Mouse (Mus musculus): ENCODE measurements around the gene Zfp982. TPM values are rescaled to one million over a fixed set of nuclear protein-coding genes. Genes with fewer than 3 reads are reported as not detected.
"Not testable (repeated sequence)": the region's sequence is repeated elsewhere in the genome, so short reads cannot be mapped to it uniquely, and the experiment has no call there.

Gene Zfp982
- 1.4 and 1.8 TPM in 2 replicates for polyA plus RNA-seq (2012; rRNA removed)

- H3K4me3 ChIP-seq (ENCODE audit: insufficient read depth, low read length); H3K4me1 ChIP-seq (ENCODE audit: control insufficient read depth, insufficient read depth, low read length); H3K27ac ChIP-seq (ENCODE audit: insufficient read depth, low read length): not testable (repeated sequence)
These were observed at the start of gene Zfp982 for GRCm38 (mm10) chr4:147492117-147492516. Gene Zfp982, plus strand, starts transcription at chr4:147492417.

DNA sequence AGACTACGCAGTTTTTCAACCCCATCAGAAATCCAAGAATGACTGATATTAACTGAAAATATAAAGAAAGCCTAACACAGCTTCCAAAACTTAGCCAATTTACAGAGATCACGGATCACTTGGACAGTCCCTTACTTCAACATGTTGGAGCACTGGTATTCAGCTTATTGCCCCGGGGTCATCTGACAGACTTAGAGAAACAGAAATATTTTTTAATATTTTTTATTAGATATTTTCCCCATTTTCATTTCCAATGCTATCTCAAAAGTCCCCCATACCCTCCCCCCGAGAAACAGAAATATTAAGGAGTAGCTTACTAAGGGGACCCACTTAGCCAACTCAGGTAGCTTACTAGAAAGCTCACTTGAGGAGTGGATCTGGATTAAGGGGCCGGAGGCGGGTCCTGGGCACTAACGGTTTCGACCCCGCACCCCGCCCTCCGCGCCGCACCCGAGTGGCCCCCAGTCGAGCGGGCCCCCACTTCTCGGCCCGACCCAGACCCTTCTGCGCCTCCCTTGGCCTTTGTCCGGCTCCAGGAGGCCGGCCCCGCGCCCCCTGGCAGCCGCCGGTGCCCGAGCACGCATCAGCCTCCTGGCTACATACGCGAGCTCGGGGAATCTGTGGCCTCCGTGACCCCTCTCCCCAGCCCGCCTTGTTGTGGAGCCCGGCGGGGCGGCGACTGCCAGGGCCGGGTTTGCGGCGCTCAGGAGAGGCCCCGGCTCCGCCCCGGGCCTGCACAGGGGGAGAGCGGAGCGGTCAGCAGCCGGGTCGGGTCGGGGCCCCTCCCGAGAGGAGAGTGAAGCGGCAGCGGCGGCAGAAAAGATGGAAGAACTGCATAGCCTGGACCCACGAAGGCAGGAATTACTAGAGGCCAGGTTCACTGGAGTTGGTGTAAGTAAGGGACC lies 49.3 kb upstream of the Zfp982 start:
- not testable (repeated sequence) for H3K4me3 ChIP-seq (ENCODE audit: insufficient read depth, low read length); H3K4me1 ChIP-seq (ENCODE audit: control insufficient read depth, insufficient read depth, low read length); H3K27ac ChIP-seq (ENCODE audit: insufficient read depth, low read length)

- not testable (repeated sequence) for H3K27ac ChIP-seq (ENCODE audit: insufficient read depth, low read length); H3K4me1 ChIP-seq (ENCODE audit: control insufficient read depth, insufficient read depth, low read length); H3K4me3 ChIP-seq (ENCODE audit: insufficient read depth, low read length)
These were observed 48.7 kb upstream of the Zfp982 start for GRCm38 (mm10) chr4:147443554-147443927.

DNA sequence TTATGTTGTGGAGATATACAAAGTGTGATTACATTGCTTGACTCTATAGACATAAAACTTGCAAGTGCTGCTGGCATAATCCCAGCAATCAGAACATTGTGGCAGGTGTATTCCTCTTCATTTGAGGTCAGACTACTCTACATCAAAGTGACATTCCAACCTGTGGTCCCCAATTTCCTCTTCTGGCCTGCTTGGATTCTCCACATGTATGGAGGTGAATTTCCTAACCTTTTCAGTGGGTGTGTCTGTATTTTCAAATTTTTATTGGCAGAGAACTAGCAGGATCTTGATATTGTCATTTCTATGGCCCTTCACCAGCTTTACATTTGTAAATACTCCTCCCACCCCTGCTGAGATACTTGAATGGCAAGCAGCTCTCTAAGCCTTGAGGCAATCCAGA lies 46.8 kb upstream of the Zfp982 start:
- not testable (repeated sequence) for H3K27ac ChIP-seq (ENCODE audit: insufficient read depth, low read length); H3K4me3 ChIP-seq (ENCODE audit: insufficient read depth, low read length); H3K4me1 ChIP-seq (ENCODE audit: control insufficient read depth, insufficient read depth, low read length)

- no peak for TF ChIP-seq CTCF (IDR thresholded peaks at IDR 0.05; ENCODE audit: extremely low read depth, insufficient read depth, low read length)
- TF ChIP-seq POLR2A (IDR thresholded peaks at IDR 0.05; ENCODE audit: extremely low read depth, insufficient read depth, low read length) = no peak
- no peaks in the 10 kb centered on the region for H3K4me1 ChIP-seq (ENCODE audit: control insufficient read depth, insufficient read depth, low read length)
- H3K27ac ChIP-seq (ENCODE audit: insufficient read depth, low read length) = no peak overlapping the region
- no peak overlapping the region for H3K4me3 ChIP-seq (ENCODE audit: insufficient read depth, low read length)
These were observed 43.9 kb upstream of the Zfp982 start for GRCm38 (mm10) chr4:147448358-147448757.

- TF ChIP-seq CTCF (IDR thresholded peaks at IDR 0.05; ENCODE audit: extremely low read depth, insufficient read depth, low read length) (no peak), POLR2A (IDR thresholded peaks at IDR 0.05; ENCODE audit: extremely low read depth, insufficient read depth, low read length) (no peak)
- Histone ChIP-seq H3K27ac (ENCODE audit: insufficient read depth, low read length) (no peak overlapping the region), H3K4me1 (ENCODE audit: control insufficient read depth, insufficient read depth, low read length) (no peaks in the 10 kb centered on the region), H3K4me3 (ENCODE audit: insufficient read depth, low read length) (no peak overlapping the region)
These were observed 43.1 kb upstream of the Zfp982 start for GRCm38 (mm10) chr4:147449099-147449581.

DNA sequence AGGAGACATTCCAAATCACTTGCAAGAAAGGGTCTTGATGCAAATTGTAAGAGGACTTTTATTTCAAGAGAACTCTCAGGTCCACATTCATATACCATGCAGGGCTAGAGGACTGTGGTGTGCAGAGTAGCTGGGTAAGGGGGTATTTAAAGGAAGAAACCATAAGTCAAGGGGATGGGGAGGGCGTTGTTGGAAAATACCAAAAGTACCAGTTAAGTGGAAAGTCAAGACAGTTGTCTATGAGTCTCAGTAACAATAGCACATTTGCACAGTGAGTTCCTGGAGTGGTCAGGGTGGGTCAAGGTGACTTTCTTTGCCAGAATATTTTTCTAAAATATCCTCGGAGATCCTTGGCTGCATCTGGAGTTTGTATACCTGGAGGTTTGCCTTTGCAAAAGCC lies 42.2 kb upstream of the Zfp982 start:
- not testable (repeated sequence) for H3K27ac ChIP-seq (ENCODE audit: insufficient read depth, low read length)

GRCm38 (mm10) chr4:147467207-147467606 lies 25.0 kb upstream of the Zfp982 start:
- H3K4me1 ChIP-seq (ENCODE audit: control insufficient read depth, insufficient read depth, low read length); H3K27ac ChIP-seq (ENCODE audit: insufficient read depth, low read length); H3K4me3 ChIP-seq (ENCODE audit: insufficient read depth, low read length): not testable (repeated sequence)

More for the DNA sequence above, 42.2 kb upstream of the Zfp982 start:
- H3K4me3 ChIP-seq (ENCODE audit: insufficient read depth, low read length); H3K4me1 ChIP-seq (ENCODE audit: control insufficient read depth, insufficient read depth, low read length): not testable (repeated sequence)

DNA sequence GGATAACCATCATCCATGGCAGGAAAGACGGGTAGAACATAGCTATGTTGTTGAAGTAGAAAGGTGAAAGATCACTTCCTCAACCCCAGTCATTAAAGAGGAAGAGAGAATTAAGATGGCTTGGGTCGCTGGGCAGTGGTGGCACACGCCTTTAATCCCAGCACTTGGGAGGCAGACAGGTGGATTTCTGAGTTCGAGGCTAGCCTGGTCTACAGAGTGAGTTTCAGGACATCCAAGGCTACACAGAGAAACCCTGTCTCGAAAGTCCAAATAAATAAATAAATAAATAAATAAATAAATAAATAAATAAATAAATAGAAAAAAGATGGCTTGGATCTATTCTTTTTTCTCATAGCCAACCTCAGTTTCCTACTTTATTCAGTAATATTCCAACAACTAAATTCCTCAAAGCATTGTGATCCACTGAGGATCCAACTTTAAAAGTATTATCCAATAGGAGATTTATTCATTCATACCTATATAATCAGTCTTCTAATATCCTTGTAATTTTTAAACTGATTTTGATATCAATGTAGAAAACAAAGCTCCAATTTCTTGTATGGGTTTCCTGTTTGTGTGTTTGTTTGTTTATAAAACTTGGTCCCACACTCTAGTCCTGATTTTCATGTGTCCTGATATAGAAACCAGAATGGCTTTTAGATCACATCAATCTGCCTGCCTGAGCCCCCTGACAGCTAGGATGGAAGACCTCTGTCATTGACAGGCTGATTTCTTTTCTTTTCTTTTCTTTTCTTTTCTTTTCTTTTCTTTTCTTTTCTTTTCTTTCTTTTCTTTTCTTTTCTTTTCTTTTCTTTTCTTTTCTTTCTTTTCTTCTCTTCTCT lies 6.8 kb downstream of the Zfp982 start:
- not testable (repeated sequence) for H3K27ac ChIP-seq (ENCODE audit: insufficient read depth, low read length); H3K4me1 ChIP-seq (ENCODE audit: control insufficient read depth, insufficient read depth, low read length); H3K4me3 ChIP-seq (ENCODE audit: insufficient read depth, low read length)

DNA sequence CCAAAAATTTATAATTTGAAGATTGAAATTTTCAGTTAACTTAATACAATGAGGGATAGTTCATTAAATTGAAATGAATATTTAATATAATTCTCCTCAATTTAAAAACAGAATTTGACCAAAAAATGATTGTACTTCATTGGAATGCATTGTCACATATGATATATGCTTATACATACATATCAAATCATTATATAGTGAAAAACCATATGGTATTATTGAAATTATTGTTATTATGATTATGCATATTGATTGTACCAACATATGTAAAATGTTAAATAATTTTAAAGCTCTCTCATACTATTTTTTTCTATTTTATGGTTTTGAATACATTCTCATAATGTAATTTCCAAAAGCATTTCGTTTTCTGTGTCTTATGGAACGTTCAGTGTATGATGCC lies 17.0 kb downstream of the Zfp982 start:
- TF ChIP-seq POLR2A (IDR thresholded peaks at IDR 0.05; ENCODE audit: extremely low read depth, insufficient read depth, low read length) (no peak), CTCF (IDR thresholded peaks at IDR 0.05; ENCODE audit: extremely low read depth, insufficient read depth, low read length) (no peak)
- H3K27ac ChIP-seq (ENCODE audit: insufficient read depth, low read length) = no peak overlapping the region
- H3K4me1 ChIP-seq (ENCODE audit: control insufficient read depth, insufficient read depth, low read length) = no peaks in the 10 kb centered on the region
- no peak overlapping the region for H3K4me3 ChIP-seq (ENCODE audit: insufficient read depth, low read length)

DNA sequence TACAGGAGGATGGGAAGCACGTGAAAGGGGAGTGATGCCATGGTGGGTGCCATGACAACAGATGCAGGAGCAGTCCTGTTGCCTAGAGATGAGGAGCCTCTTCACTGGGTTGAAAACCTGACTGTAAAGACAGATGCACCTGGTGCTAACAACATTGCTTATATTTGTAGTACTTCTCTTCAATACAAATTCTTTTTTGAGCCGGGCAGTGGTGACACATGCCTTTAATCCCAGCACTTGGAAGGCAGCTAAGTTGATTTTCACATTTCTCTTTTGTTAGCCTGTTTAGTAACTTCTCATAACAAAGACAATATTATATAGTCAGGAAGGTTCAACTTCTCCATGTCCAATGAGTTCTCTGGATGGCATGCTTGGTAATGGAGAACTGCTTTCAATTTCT lies 26.8 kb downstream of the Zfp982 start:
- TF ChIP-seq POLR2A (IDR thresholded peaks at IDR 0.05; ENCODE audit: extremely low read depth, insufficient read depth, low read length) = no peak
- no peak for TF ChIP-seq CTCF (IDR thresholded peaks at IDR 0.05; ENCODE audit: extremely low read depth, insufficient read depth, low read length)
- no peak overlapping the region for H3K27ac ChIP-seq (ENCODE audit: insufficient read depth, low read length)
- H3K4me1 ChIP-seq (ENCODE audit: control insufficient read depth, insufficient read depth, low read length) = no peaks in the 10 kb centered on the region
- no peak overlapping the region for H3K4me3 ChIP-seq (ENCODE audit: insufficient read depth, low read length)
